15 mouse cellular contexts compared by ENCODE assay signal in genomic region chr2:59676041-59676440, GRCm38 (mm10).
A peak's percentile ranks its signal among the peaks of the same experiment; 100 is the strongest.
DNase-seq lines count a peak whose midpoint lies in the region; ATAC-seq and TF ChIP-seq lines count a peak whose summit lies in the region.
"Had no signal": no experiment of that assay in that cellular context is flagged by ENCODE, and none has a peak within 500 bp of the region (broad histone marks: within the 10 kb centered on the region; RNA-seq: fewer than 3 reads in every experiment).

No protein-coding gene starts in this region.

- H3K9me3 ChIP-seq in hindbrain, embryonic 10.5 days, result no peaks in the 10 kb centered on the region
- H3K9me3 ChIP-seq in hindbrain, postnatal 0 days (ENCODE audit: low read length), result no peaks in the 10 kb centered on the region
- H3K9me3 ChIP-seq in ES-E14 (ENCODE audit: control insufficient read depth, insufficient read depth, low read depth, low read length), result no peaks in the 10 kb centered on the region
- H3K9me3 ChIP-seq in intestine, embryonic 14.5 days (ENCODE audit: control insufficient read depth, low read length), result no peaks in the 10 kb centered on the region
- H3K9me3 ChIP-seq: liver, embryonic 15.5 days had no signal

- 0 out of 2 replicates have a peak overlapping the region, but pooled peaks have one; percentile 35 for H3K27ac ChIP-seq in hindbrain, embryonic 10.5 days
- no peak overlapping the region for H3K27ac ChIP-seq in hindbrain, postnatal 0 days
- peak overlapping the region; percentile 31; the same call in 1 of the 2 replicates for H3K27ac ChIP-seq in ES-E14 (ENCODE audit: insufficient read depth, low read depth, low read length, poor library complexity, severe bottlenecking)
- peak overlapping the region; percentile 10; the same call in 1 of the 2 replicates for H3K27ac ChIP-seq in intestine, embryonic 14.5 days (ENCODE audit: low read depth)
- H3K27ac ChIP-seq: liver, embryonic 15.5 days had no signal

- no peak for TF ChIP-seq CTCF in hindbrain, postnatal 0 days (IDR thresholded peaks at IDR 0.05; ENCODE audit: low read depth)
- no peak for TF ChIP-seq CTCF in C2C12 (IDR thresholded peaks at IDR 0.05; ENCODE audit: control insufficient read depth, insufficient read depth, insufficient read length)

- H3K36me3 ChIP-seq in hindbrain, embryonic 10.5 days, result no peaks in the 10 kb centered on the region
- no peaks in the 10 kb centered on the region for H3K36me3 ChIP-seq in hindbrain, postnatal 0 days (ENCODE audit: insufficient read depth, low read length)
- H3K36me3 ChIP-seq in C2C12 (ENCODE audit: control insufficient read depth, insufficient read depth) (peaks cover 7% of the 10 kb centered on the region), ES-E14 (ENCODE audit: control insufficient read depth, insufficient read depth, low read length, poor library complexity, severe bottlenecking) (no peaks in the 10 kb centered on the region; the same call in 1 of the 2 replicates)
- no peaks in the 10 kb centered on the region for H3K36me3 ChIP-seq in intestine, embryonic 14.5 days (ENCODE audit: control insufficient read depth, insufficient read depth, low read length)
- H3K36me3 ChIP-seq: liver, embryonic 15.5 days had no signal

- H3K9ac ChIP-seq in hindbrain, postnatal 0 days (replicated peaks; ENCODE audit: low read length), result no peak overlapping the region
- H3K9ac ChIP-seq in ES-E14 (ENCODE audit: insufficient read depth, low read depth, low read length, poor library complexity, severe bottlenecking), result no peak overlapping the region
- H3K9ac ChIP-seq in intestine, embryonic 14.5 days (ENCODE audit: low read length), result no peak overlapping the region
- H3K9ac ChIP-seq: liver, embryonic 15.5 days had no signal

- 70% methylated on average over 6 of the region's 6 CpGs for WGBS in hindbrain, embryonic 10.5 days
- WGBS in hindbrain, postnatal 0 days, result 79% methylated on average over 6 of the region's 6 CpGs
- WGBS in intestine, embryonic 14.5 days, result 65% methylated on average over 6 of the region's 6 CpGs

- peaks cover 80% of the 10 kb centered on the region for H3K79me3 ChIP-seq in C2C12 (ENCODE audit: low read depth)

- 0 out of 2 replicates have a peak, but pooled peaks cover 4% of the 10 kb centered on the region for H3K27me3 ChIP-seq in hindbrain, embryonic 10.5 days (ENCODE audit: insufficient read depth, poor library complexity, severe bottlenecking)
- H3K27me3 ChIP-seq in hindbrain, postnatal 0 days (ENCODE audit: insufficient read depth, low read length), result no peaks in the 10 kb centered on the region
- no peaks in the 10 kb centered on the region for H3K27me3 ChIP-seq in C2C12 (ENCODE audit: control insufficient read depth, insufficient read depth, insufficient read length)
- no peaks in the 10 kb centered on the region for H3K27me3 ChIP-seq in intestine, embryonic 14.5 days (replicated peaks; ENCODE audit: control insufficient read depth, insufficient read depth, low read length)
- H3K27me3 ChIP-seq: CH12.LX; liver, embryonic 15.5 days had no signal

- ATAC-seq in hindbrain, postnatal 0 days, result no peak
- no peak for ATAC-seq in intestine, embryonic 14.5 days (replicated peaks; ENCODE audit: low FRiP score, low TSS enrichment, low read depth)
- ATAC-seq in frontal cortex, adult (ENCODE audit: low TSS enrichment), result no peak
- no peak for ATAC-seq in erythroid progenitor cell, adult 5-6 weeks (replicated peaks; ENCODE audit: low FRiP score, poor library complexity, severe bottlenecking)
- ATAC-seq: forebrain, embryonic 16.5 days had no signal

- in situ Hi-C loops in ES-E14 (cut with MboI; ENCODE audit: low sequenced_read_pairs in 2 of 2, unreplicated experiment in 2 of 2), result no loop called here

- peaks cover 100% of the 10 kb centered on the region for H3K79me2 ChIP-seq in C2C12 (ENCODE audit: control insufficient read depth, insufficient read depth)

- H3ac ChIP-seq in C2C12 (ENCODE audit: control insufficient read depth, insufficient read length, low read depth), result peak overlapping the region; percentile 7

- no peak overlapping the region for H3K4me3 ChIP-seq in hindbrain, embryonic 10.5 days
- no peak overlapping the region for H3K4me3 ChIP-seq in hindbrain, postnatal 0 days (ENCODE audit: low read length)
- H3K4me3 ChIP-seq in C2C12 (ENCODE audit: insufficient read depth, poor library complexity, severe bottlenecking), result no peak overlapping the region
- no peak overlapping the region for H3K4me3 ChIP-seq in ES-E14 (ENCODE audit: insufficient read depth in 1 of 2, low read depth in 1 of 2, low read length in 2 of 2, poor library complexity in 1 of 2, severe bottlenecking in 1 of 2)
- H3K4me3 ChIP-seq in intestine, embryonic 14.5 days (ENCODE audit: low read depth, low read length), result no peak overlapping the region
- H3K4me3 ChIP-seq: liver, embryonic 15.5 days had no signal

- H3K4me2 ChIP-seq in hindbrain, postnatal 0 days (ENCODE audit: low read depth, low read length), result no peak overlapping the region
- no peak overlapping the region for H3K4me2 ChIP-seq in intestine, embryonic 14.5 days (ENCODE audit: low read length)
- H3K4me2 ChIP-seq: liver, embryonic 15.5 days had no signal

- peaks cover 52% of the 10 kb centered on the region for H3K4me1 ChIP-seq in hindbrain, embryonic 10.5 days (replicated peaks)
- H3K4me1 ChIP-seq in hindbrain, postnatal 0 days (ENCODE audit: insufficient read depth, low read length), result peaks cover 11% of the 10 kb centered on the region; the same call in 1 of the 2 replicates
- H3K4me1 ChIP-seq in ES-E14 (ENCODE audit: control insufficient read depth in 2 of 2, insufficient read depth in 2 of 2, low read length in 2 of 2, poor library complexity in 1 of 2), result peaks cover 14 to 65% of the 10 kb centered on the region in 2 experiments
- peaks cover 35% of the 10 kb centered on the region for H3K4me1 ChIP-seq in intestine, embryonic 14.5 days (replicated peaks; ENCODE audit: control insufficient read depth, insufficient read depth, low read length)

- DNase-seq in hindbrain, embryonic 10.5 days (ENCODE audit: low spot score), result no peak
- no peak for DNase-seq in hindbrain, postnatal 0 days (ENCODE audit: low spot score)
- DNase-seq in ES-E14 (ENCODE audit: low read depth, low spot score), result no peak
- no peak for DNase-seq in intestine, embryonic 14.5 days (ENCODE audit: low spot score)
- no peak for DNase-seq in layer of hippocampus, adult 18-20 months (ENCODE audit: low spot score in 2 of 2)
- DNase-seq: cerebellum, adult 2 months; kidney, adult 8-10 months; layer of hippocampus, postnatal 36 days; right cerebral cortex, postnatal 25 days had no signal

TF ChIP-seq in C2C12, 6 proteins besides CTCF, POLR2A, EP300 and RAD21:
- no peak for TF ChIP-seq MYOD1 (IDR thresholded peaks at IDR 0.05; ENCODE audit: control insufficient read depth, insufficient read length, low read depth)
- no peak for TF ChIP-seq CEBPB (IDR thresholded peaks at IDR 0.05; ENCODE audit: low read depth)
- no peak for TF ChIP-seq MAX (IDR thresholded peaks at IDR 0.05)
- no peak for TF ChIP-seq MYOG (IDR thresholded peaks at IDR 0.05; ENCODE audit: control insufficient read depth, extremely low read depth, insufficient read length)
- TF ChIP-seq USF1 (IDR thresholded peaks at IDR 0.05; ENCODE audit: low read depth), result no peak
- no peak for TF ChIP-seq FOSL1 (IDR thresholded peaks at IDR 0.05; ENCODE audit: insufficient read depth, low read length, poor library complexity, severe bottlenecking)

TF ChIP-seq in ES-E14, 5 proteins besides CTCF, POLR2A, EP300 and RAD21:
- no peak for TF ChIP-seq ZC3H11A (IDR thresholded peaks at IDR 0.05; ENCODE audit: borderline replicate concordance, low read depth, low read length)
- TF ChIP-seq MAFK (IDR thresholded peaks at IDR 0.05; ENCODE audit: insufficient read depth, low read depth, low read length), result no peak
- TF ChIP-seq HCFC1 (IDR thresholded peaks at IDR 0.05; ENCODE audit: borderline replicate concordance, insufficient read depth, low read length), result no peak
- TF ChIP-seq ZNF384 (IDR thresholded peaks at IDR 0.05; ENCODE audit: low read depth, low read length), result no peak
- no peak for TF ChIP-seq CHD2 (IDR thresholded peaks at IDR 0.05; ENCODE audit: low read depth, low read length)
